Mouse (Mus musculus) heart, postnatal 0 days (tissue): ENCODE results near the gene Foxp1. TPM values are rescaled to one million over a fixed set of nuclear protein-coding genes. Genes with fewer than 3 reads are reported as not detected.

ENCODE experiments used
- ATAC-seq: fragments of 200-750 bp; cut with Nextera tagmentation; 2 replicates; pipeline ENCODE4 v1.8.0; 2017; ENCODE audit warnings: low read depth, moderate number of reproducible peaks, moderate library complexity; ENCODE audit not compliant: insufficient read depth
- DNase-seq: peaks from one replicate; pipeline ENCODE4 v3.0.0-alpha.2; 2016; ENCODE audit warnings: low spot score
- H3K27ac ChIP-seq: fragments of 300-500 bp; sonication (generic); 2 replicates; pipeline ENCODE4 v1.5.1; 2014; ENCODE audit warnings: low read depth, mild to moderate bottlenecking
- H3K27me3 ChIP-seq: fragments of 300-500 bp; sonication (generic); 2 replicates; pipeline ENCODE4 v1.6.1; 2014; ENCODE audit warnings: low read length, mixed read lengths; ENCODE audit not compliant: control insufficient read depth, insufficient read depth
- H3K36me3 ChIP-seq: fragments of 300-500 bp; sonication (generic); replicated peaks from 2 replicates; pipeline ENCODE4 v1.6.1; 2014; ENCODE audit warnings: low read length, mixed read lengths; ENCODE audit not compliant: control insufficient read depth, insufficient read depth
- H3K4me1 ChIP-seq: fragments of 300-500 bp; sonication (generic); 2 replicates; pipeline ENCODE4 v1.6.1; 2014; ENCODE audit warnings: antibody characterized with exemption; ENCODE audit not compliant: control insufficient read depth, insufficient read depth
- H3K4me2 ChIP-seq: fragments of 300-500 bp; sonication (generic); 2 replicates; pipeline ENCODE4 v1.6.1; 2014; ENCODE audit warnings: low read depth, mild to moderate bottlenecking, low read length, moderate library complexity
- H3K4me3 ChIP-seq: fragments of 300-500 bp; sonication (generic); 2 replicates; pipeline ENCODE4 v1.5.1; 2014; ENCODE audit warnings: low read depth, low read length
- H3K9ac ChIP-seq: fragments of 300-500 bp; sonication (generic); replicated peaks from 2 replicates; pipeline ENCODE4 v1.6.1; 2014; ENCODE audit warnings: low read depth, low read length, mixed read lengths
- H3K9me3 ChIP-seq: fragments of 300-500 bp; sonication (generic); replicated peaks from 2 replicates; pipeline ENCODE4 v1.6.1; 2016; ENCODE audit warnings: low read length; ENCODE audit not compliant: control insufficient read depth
- CTCF ChIP-seq: IDR thresholded peaks from 2 replicates; pipeline ENCODE4 v1.5.1; 2016; ENCODE audit warnings: antibody characterized with exemption, control low read depth, low read depth
- EP300 ChIP-seq: IDR thresholded peaks from 2 replicates; pipeline ENCODE4 v1.6.1; 2016; ENCODE audit warnings: antibody characterized with exemption, low read depth
- WGBS: fragments of 180-500 bp; shearing (Covaris S2); extraction: QIAGEN DNeasy Blood & Tissue Kit; methylation state at CpG from one replicate; pipeline ENCODE4 v1.1.7; 2014; 5-methylcytosine and 5-hydroxymethylcytosine counted together
- polyA plus RNA-seq: library from polyadenylated mRNA; unstranded; fragments of >200 nt; fragmentation: Nextera tagmentation; extraction: Ambion mirVana; gene quantifications from 2 replicates; pipeline ENCODE4 v1.2.1, GENCODE M21; 2015
- total RNA-seq: library from RNA; depleted of rRNA; stranded (reverse); fragments of >200 nt; gene quantifications from 2 replicates; pipeline ENCODE4 v1.2.3, GENCODE M21; 2014; ENCODE audit warnings: low replicate concordance

Foxp1 gene
- total and polyA plus RNA-seq, 2 experiments from 2014 or later = 40.7 to 88.1 TPM

DNA sequence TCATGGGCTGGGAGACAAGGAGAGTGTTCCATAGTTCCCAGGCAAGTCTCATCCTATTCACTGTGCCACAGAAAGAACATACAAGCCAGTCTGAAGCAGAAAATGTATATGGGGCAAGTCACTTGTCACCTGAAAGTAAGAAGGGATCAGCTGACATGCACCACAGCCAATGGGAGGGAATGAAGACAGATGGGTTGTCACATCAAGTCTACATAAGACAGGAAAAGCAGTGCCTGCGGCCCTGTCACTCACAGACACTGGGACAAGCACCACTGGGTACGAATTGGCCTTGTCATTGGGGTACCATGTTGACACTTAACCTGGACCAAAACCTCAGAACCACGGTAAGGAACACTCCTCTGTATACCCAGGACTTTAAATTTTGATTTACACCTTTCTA, 216.8 kb downstream of the Foxp1 start:
- Histone ChIP-seq H3K4me2 (no peak overlapping the region), H3K4me1 (no peaks in the 10 kb centered on the region), H3K27me3 (no peaks in the 10 kb centered on the region), H3K9ac (no peak overlapping the region), H3K36me3 (no peaks in the 10 kb centered on the region), H3K4me3 (no peak overlapping the region), H3K9me3 (no peaks in the 10 kb centered on the region), H3K27ac (no peak overlapping the region)
- TF ChIP-seq CTCF = no peak
- TF ChIP-seq EP300 = no peak
- DNase-seq (no peak), ATAC-seq (no peak)
- 86% methylated on average over 3 of the region's 3 CpGs for WGBS

DNA sequence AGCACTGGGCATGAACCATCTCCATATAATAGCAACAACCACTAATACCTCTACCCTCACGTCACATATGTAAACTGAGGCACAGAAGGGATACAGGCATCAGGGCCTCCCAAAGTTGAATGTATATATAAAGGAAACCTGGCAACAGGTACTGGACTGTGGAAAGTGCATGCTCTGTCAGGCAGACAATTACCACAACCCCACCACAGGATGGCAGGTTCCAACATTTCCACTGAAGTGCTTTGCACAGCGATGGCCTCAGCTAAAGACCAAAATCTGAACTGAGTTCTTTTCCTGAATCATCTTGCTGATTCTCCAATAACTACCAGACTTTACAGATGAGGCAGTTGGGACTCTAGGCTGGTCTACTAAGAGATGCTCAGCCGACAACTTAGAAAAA, 217.3 kb downstream of the Foxp1 start:
- Histone ChIP-seq H3K27me3 (no peaks in the 10 kb centered on the region), H3K4me3 (no peak overlapping the region), H3K36me3 (no peaks in the 10 kb centered on the region), H3K27ac (no peak overlapping the region), H3K4me2 (no peak overlapping the region), H3K9me3 (no peaks in the 10 kb centered on the region), H3K9ac (no peak overlapping the region), H3K4me1 (no peaks in the 10 kb centered on the region)
- 90% methylated on average over 3 of the region's 3 CpGs for WGBS
- no peak for DNase-seq
- no peak for TF ChIP-seq EP300
- no peak for TF ChIP-seq CTCF
- ATAC-seq = no peak

DNA sequence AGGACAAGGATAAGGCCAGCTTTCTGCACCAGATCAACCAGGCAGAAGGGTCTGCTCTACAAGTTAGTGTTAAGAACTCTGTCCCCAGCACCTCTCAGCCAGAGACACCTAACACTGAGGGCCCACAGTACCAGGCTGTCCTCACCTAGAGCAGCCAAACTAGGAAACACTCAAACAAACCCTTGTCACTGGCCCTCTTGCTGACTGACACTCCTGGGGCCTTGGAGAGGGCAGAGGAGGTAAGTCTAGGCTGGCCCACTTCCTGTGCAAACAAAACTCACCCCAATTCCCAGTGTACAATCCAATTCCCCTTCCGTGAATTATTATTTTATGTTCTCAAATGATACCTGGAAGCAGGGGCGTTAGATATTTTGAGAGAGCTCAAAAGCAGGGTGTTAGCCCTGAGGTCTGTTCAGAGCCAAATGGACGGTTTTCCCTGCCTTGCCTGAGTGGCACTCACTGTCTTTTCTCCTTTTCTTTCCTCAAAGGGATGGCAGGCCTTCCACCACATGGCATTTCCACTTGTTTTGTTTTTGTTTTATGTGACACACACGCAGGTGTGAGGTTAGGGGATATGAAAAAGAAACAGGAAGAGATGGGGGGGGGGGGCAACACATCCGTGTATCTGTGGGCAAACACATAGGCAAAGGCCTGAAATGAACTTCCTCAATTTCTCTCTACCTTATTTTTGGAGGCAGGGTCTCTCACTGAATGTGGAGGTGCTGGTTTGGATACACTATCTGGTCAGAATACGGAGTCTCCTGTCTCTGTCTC, 219.7 kb downstream of the Foxp1 start:
- Histone ChIP-seq H3K4me2 (no peak overlapping the region), H3K4me3 (no peak overlapping the region), H3K9me3 (no peaks in the 10 kb centered on the region), H3K27ac (no peak overlapping the region), H3K4me1 (no peaks in the 10 kb centered on the region), H3K27me3 (no peaks in the 10 kb centered on the region), H3K36me3 (no peaks in the 10 kb centered on the region), H3K9ac (no peak overlapping the region)
- TF ChIP-seq EP300 (no peak), CTCF (no peak)
- DNase-seq (no peak), ATAC-seq (no peak)
- WGBS = 80% methylated on average over 6 of the region's 6 CpGs

DNA sequence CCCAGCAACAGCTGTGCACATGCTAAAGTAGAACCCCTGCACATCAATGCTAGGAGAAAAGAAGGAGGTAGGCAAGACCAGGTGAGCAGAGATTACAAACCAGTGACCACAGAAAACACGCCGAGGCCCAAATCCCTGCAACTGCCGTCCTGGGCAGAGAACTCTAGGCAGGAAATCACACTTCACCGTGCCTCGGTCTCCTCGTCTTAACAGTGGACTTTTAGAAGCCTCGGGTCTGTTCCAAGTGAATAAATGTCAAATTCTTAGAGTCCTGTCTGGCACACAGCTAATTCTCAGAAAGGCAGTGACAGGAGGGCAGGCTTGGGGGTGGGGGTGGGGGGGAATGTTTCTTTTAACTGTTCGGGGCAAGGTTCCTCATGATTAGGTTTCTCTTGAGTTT, 220.6 kb downstream of the Foxp1 start:
- H3K36me3 ChIP-seq = no peaks in the 10 kb centered on the region
- no peak overlapping the region for H3K27ac ChIP-seq
- WGBS = 82% methylated on average over 8 of the region's 8 CpGs
- no peaks in the 10 kb centered on the region for H3K4me1 ChIP-seq
- DNase-seq = no peak
- no peak overlapping the region for H3K4me3 ChIP-seq
- no peaks in the 10 kb centered on the region for H3K9me3 ChIP-seq
- no peak for TF ChIP-seq EP300
- no peak for TF ChIP-seq CTCF
- no peak overlapping the region for H3K9ac ChIP-seq
- no peak overlapping the region for H3K4me2 ChIP-seq
- no peaks in the 10 kb centered on the region for H3K27me3 ChIP-seq
- ATAC-seq = no peak

DNA sequence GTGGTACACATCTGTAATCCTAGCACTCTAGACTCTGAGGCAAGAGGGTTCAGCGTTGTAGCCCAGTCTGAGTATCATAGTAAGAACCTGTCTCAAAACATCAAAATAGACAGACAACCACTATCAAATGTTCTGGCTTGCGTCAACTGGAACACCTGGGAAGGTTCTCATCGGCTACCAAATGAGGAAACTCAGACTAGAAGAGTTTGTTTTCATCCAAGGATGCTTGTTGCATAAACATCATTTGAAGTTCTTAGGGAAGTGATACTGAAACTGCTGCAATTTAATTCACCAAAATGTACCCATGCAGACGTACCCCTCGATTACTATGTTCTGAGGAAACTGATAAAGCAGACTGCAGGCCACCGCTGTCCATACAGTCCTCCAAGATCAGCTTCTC, 222.3 kb downstream of the Foxp1 start:
- Histone ChIP-seq H3K36me3 (no peaks in the 10 kb centered on the region), H3K27me3 (no peaks in the 10 kb centered on the region), H3K27ac (no peak overlapping the region), H3K4me1 (no peaks in the 10 kb centered on the region), H3K4me2 (no peak overlapping the region), H3K4me3 (no peak overlapping the region), H3K9me3 (no peaks in the 10 kb centered on the region), H3K9ac (no peak overlapping the region)
- ATAC-seq (no peak), DNase-seq (no peak)
- 82% methylated on average over 6 of the region's 6 CpGs for WGBS
- TF ChIP-seq CTCF (no peak), EP300 (no peak)

DNA sequence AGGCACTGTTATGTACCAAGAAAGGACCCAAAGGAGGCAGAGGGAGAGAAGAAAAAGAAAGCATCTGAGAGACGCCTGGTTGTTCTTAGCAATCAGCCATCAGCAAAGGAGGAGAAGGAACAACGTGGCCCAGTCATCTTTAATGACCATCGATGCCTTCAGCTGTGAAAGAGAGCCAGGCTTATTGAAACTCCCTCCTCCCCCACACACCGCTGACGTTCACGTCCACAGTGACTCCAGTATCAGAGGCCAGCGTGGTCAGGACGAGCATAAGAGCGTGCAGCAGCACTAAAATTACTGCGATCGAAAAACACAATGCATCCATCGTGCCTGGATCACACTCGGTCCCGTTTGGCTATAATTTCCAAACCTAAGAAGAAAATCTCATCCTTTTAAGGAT, 223.3 kb downstream of the Foxp1 start:
- DNase-seq (no peak), ATAC-seq (no peak)
- Histone ChIP-seq H3K9ac (no peak overlapping the region), H3K4me3 (no peak overlapping the region), H3K27me3 (no peaks in the 10 kb centered on the region), H3K27ac (no peak overlapping the region), H3K4me1 (no peaks in the 10 kb centered on the region), H3K4me2 (no peak overlapping the region), H3K36me3 (no peaks in the 10 kb centered on the region), H3K9me3 (no peaks in the 10 kb centered on the region)
- whole genome bisulfite sequencing = 70% methylated on average over 14 of the region's 14 CpGs
- no peak for TF ChIP-seq EP300
- no peak for TF ChIP-seq CTCF
